Mouse (Mus musculus) midbrain, embryonic 16.5 days (tissue): Measurements from ENCODE around the gene Slc6a20a. TPM values are rescaled to one million over a fixed set of nuclear protein-coding genes. Genes with fewer than 3 reads are reported as not detected.
"Not testable (repeated sequence)": the region's sequence is repeated elsewhere in the genome, so short reads cannot be mapped to it uniquely, and the experiment has no call there.

Experiments
- ATAC-seq: fragments of 200-750 bp; cut with Nextera tagmentation; 2 replicates; pipeline ENCODE4 v1.8.0; 2017; ENCODE audit warnings: moderate TSS enrichment
- H3K27ac ChIP-seq: fragments of 300-500 bp; sonication (generic); 2 replicates; pipeline ENCODE4 v1.5.1; 2014; ENCODE audit warnings: mild to moderate bottlenecking, low read length, mixed read lengths
- H3K27me3 ChIP-seq: fragments of 300-500 bp; sonication (generic); 2 replicates; pipeline ENCODE4 v1.6.1; 2014; ENCODE audit warnings: low read depth, low read length, mixed read lengths; ENCODE audit not compliant: control insufficient read depth, insufficient read depth
- H3K36me3 ChIP-seq: fragments of 300-500 bp; sonication (generic); 2 replicates; pipeline ENCODE4 v1.6.1; 2014; ENCODE audit warnings: mild to moderate bottlenecking, low read length, moderate library complexity, mixed read lengths; ENCODE audit not compliant: control insufficient read depth, insufficient read depth
- H3K4me1 ChIP-seq: fragments of 300-500 bp; sonication (generic); 2 replicates; pipeline ENCODE4 v1.6.1; 2014; ENCODE audit warnings: mild to moderate bottlenecking, low read length, mixed read lengths; ENCODE audit not compliant: control insufficient read depth, insufficient read depth
- H3K4me2 ChIP-seq: fragments of 300-500 bp; sonication (generic); 2 replicates; pipeline ENCODE4 v1.6.1; 2014; ENCODE audit warnings: mild to moderate bottlenecking, low read length, mixed read lengths
- H3K4me3 ChIP-seq: fragments of 300-500 bp; sonication (generic); 2 replicates; pipeline ENCODE4 v1.5.1; 2014; ENCODE audit warnings: low read depth, mild to moderate bottlenecking, low read length, moderate library complexity, mixed read lengths
- H3K9ac ChIP-seq: fragments of 300-500 bp; sonication (generic); 2 replicates; pipeline ENCODE4 v1.6.1; 2014; ENCODE audit warnings: low read depth, low read length, mixed read lengths
- H3K9me3 ChIP-seq: fragments of 300-500 bp; sonication (generic); replicated peaks from 2 replicates; pipeline ENCODE4 v1.6.1; 2014; ENCODE audit warnings: mild to moderate bottlenecking, low read length, mixed read lengths; ENCODE audit not compliant: control insufficient read depth, poor library complexity, severe bottlenecking
- WGBS: fragments of 180-500 bp; shearing (Covaris S2); extraction: QIAGEN DNeasy Blood & Tissue Kit; methylation state at CpG from one replicate; pipeline ENCODE4 v1.1.7; 2014; 5-methylcytosine and 5-hydroxymethylcytosine counted together
- polyA plus RNA-seq: library from polyadenylated mRNA; unstranded; fragments of >200 nt; fragmentation: Nextera tagmentation; extraction: Ambion mirVana; gene quantifications from 2 replicates; pipeline ENCODE4 v1.2.1, GENCODE M21; 2015

The Slc6a20a gene
- polyA plus RNA-seq, 1 experiment from 2014 or later = 15.1 TPM

DNA sequence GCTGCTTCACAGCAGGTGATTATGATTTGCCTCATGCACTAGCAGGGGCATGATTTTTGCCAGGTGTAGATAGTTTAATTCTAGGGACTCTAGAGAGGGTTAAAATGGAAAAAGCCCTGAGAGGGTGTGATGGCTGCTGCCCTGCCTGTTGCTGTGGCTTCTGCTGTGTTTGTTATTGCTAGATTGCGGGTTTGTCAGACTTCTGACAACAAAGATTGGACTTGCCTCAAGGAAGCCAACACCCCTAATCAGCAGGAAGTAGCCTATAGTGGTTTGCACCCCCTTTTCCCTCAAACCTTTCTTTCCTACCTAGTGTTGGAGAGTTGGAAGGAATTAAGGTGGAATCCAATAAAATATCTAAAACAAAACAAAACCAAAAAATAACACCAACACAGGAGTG, 9.5 kb upstream of the Slc6a20a start:
- Histone ChIP-seq H3K9ac (no peak overlapping the region), H3K4me1 (no peaks in the 10 kb centered on the region), H3K4me3 (no peak overlapping the region), H3K9me3 (no peaks in the 10 kb centered on the region), H3K4me2 (no peak overlapping the region), H3K27ac (no peak overlapping the region), H3K36me3 (no peaks in the 10 kb centered on the region), H3K27me3 (no peaks in the 10 kb centered on the region)
- 68% methylated on average over 1 of the region's 1 CpGs for WGBS
- no peak for ATAC-seq

DNA sequence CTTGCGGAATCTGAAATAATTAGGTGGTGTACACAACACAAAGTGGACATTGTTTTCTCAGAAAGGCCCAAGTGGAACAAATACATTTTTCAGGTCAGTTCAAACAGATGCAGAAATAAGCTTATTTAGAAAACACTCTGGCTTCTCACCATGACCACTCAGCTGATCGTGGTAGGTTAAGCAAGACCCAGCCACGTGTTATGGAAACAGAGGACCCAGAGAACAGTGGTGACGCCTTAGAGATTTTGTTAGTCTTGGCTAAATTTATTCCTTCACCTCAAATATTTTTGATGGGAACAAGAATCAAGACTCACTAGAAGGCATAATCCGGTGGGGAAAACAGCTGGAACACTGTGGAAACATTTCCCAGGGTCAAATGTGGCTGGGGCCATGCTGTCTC, 7.5 kb upstream of the Slc6a20a start:
- Histone ChIP-seq H3K27me3 (0 out of 2 replicates have a peak, but pooled peaks cover 2% of the 10 kb centered on the region), H3K9ac (no peak overlapping the region), H3K4me1 (no peaks in the 10 kb centered on the region), H3K4me3 (no peak overlapping the region), H3K4me2 (no peak overlapping the region), H3K36me3 (no peaks in the 10 kb centered on the region), H3K9me3 (no peaks in the 10 kb centered on the region), H3K27ac (no peak overlapping the region)
- ATAC-seq = no peak
- 55% methylated on average over 5 of the region's 5 CpGs for WGBS

DNA sequence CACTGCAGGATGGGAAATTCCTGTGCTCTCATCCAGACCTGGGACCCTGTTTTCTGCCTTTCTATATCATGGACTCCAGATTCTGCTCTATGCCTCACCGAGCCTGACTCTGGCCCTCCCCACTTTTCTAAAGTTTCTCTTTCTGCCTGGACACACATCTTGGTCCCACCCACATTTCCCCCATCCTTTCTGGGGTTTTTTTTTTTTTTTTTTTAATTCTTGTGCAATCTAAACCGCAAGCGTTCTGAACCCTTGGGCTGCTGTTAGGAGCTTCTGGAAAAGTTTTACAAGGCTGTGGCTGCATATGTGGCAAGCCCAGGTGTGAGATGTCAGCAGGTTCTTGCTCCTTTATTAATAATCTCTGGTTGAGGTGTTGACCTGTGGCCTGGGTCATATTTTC, 5.0 kb upstream of the Slc6a20a start:
- 53% methylated on average over 3 of the region's 3 CpGs for WGBS
- H3K27ac ChIP-seq = no peak overlapping the region
- H3K4me3 ChIP-seq = no peak overlapping the region
- H3K4me2 ChIP-seq = no peak overlapping the region
- H3K9me3 ChIP-seq = no peaks in the 10 kb centered on the region
- no peak for ATAC-seq
- H3K36me3 ChIP-seq = no peaks in the 10 kb centered on the region
- peaks cover 15% of the 10 kb centered on the region for H3K27me3 ChIP-seq
- no peaks in the 10 kb centered on the region for H3K4me1 ChIP-seq
- H3K9ac ChIP-seq = no peak overlapping the region

DNA sequence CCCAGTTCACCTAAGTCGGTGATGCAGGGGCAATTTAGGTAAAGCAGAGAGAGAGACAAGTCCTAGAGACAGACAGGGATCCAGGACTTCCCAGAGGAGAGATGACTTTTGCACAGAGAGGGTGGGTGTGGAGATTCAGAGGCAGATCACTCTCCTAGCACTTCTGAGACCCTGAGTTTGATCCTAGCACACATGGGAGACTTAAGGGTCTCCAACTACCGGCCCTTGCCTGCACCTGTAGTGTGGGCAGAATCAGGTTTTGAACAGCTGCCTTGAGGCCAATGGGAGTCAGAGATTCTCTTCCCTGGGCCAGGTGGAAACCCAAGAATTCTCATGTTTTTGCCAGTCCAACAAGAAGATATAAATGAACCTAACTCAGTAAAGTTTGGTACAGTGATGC, 513 bp upstream of the Slc6a20a start:
- no peaks in the 10 kb centered on the region for H3K9me3 ChIP-seq
- no peak overlapping the region for H3K27ac ChIP-seq
- peak overlapping the region; percentile 46 for H3K4me3 ChIP-seq
- peaks cover 32% of the 10 kb centered on the region for H3K27me3 ChIP-seq
- WGBS = 27% methylated on average over 2 of the region's 2 CpGs
- H3K4me2 ChIP-seq = peak overlapping the region; percentile 85
- no peak for ATAC-seq
- H3K36me3 ChIP-seq = no peaks in the 10 kb centered on the region
- no peak overlapping the region for H3K9ac ChIP-seq
- H3K4me1 ChIP-seq = peaks cover 5% of the 10 kb centered on the region; the same call in 1 of the 2 replicates

DNA sequence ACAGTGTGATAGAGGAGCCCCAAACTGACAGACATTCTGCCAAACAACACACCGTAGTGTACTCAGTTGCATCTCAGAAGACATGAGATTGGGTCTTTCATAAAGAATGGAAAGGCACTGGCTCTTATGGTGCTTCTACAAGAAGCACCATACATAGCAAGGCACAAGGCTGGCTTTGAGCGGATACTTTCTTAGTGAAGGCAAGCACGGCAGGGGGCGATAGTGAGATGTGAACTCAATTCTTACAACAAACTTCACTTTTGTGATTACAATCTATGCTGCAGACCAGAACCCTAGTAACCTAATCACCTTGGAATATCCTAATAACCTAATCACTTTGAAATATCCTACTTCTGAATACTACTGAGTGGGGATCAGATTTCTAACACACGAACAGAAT, 13.0 kb downstream of the Slc6a20a start:
- Histone ChIP-seq H3K9ac (no peak overlapping the region), H3K36me3 (no peaks in the 10 kb centered on the region), H3K4me3 (no peak overlapping the region), H3K4me1 (no peaks in the 10 kb centered on the region), H3K27me3 (no peaks in the 10 kb centered on the region), H3K9me3 (no peaks in the 10 kb centered on the region), H3K27ac (no peak overlapping the region), H3K4me2 (no peak overlapping the region)
- 62% methylated on average over 5 of the region's 5 CpGs for WGBS
- ATAC-seq = no peak

DNA sequence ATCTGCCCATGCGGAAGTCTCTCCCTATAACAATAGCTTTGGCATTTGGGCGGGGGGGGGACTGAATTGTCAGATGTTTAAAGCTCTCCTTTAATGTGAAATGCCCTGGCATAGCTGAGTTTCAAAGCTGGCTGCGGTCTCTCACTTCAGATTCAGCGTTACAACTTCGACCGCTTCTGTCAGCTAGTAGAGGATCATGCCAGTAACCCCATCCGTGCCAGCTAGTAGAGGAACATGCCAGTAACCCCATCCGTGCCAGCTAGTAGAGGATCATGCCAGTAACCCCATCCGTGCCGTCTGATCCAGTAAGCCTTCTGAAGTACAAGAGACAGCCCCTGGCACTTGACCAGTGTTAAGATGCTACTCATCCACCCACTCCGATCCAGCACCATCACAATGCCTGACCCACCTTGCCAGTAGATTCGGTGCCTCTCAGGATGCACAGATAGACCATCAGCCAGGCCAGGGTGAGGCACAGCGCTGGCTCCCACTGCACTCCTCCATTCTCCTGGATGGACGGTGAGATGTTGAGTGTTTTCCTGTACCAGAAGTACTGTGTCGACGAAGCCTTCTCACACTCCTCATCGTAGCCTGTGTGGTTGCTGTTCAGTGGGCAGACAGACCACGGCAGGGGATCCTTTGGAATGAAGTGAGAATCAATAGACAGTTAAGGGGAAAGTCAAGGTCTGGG, 18.6 kb downstream of the Slc6a20a start:
- not testable (repeated sequence) for H3K4me3 ChIP-seq, H3K36me3 ChIP-seq, H3K27ac ChIP-seq, H3K27me3 ChIP-seq, H3K9me3 ChIP-seq, H3K4me1 ChIP-seq, H3K4me2 ChIP-seq, ATAC-seq, H3K9ac ChIP-seq
- 81% methylated on average over 17 of the region's 18 CpGs for WGBS

DNA sequence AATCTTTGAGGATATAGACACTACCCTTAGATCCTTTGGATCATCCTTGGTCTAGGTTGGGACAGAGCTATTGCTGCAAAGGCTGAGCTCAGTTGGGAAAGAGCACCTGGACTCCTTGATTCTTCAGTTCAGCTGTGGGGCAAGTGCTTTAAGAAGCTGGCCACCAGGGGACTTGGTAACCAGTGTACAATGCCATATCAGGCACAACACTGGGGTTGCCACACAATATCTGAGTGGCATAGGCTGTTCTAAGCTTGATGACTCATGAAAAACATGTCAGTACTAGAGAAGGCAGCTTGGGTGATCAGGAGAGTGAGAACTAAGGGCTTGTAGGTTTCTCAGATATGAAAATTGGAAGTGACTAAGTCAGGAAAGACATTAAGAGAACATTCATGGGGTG, 19.7 kb downstream of the Slc6a20a start:
- no peak overlapping the region for H3K27ac ChIP-seq
- no peak overlapping the region for H3K4me2 ChIP-seq
- H3K36me3 ChIP-seq = no peaks in the 10 kb centered on the region
- no peak for ATAC-seq
- no peaks in the 10 kb centered on the region for H3K4me1 ChIP-seq
- H3K4me3 ChIP-seq = no peak overlapping the region
- H3K27me3 ChIP-seq = no peaks in the 10 kb centered on the region
- no peaks in the 10 kb centered on the region for H3K9me3 ChIP-seq
- H3K9ac ChIP-seq = no peak overlapping the region

DNA sequence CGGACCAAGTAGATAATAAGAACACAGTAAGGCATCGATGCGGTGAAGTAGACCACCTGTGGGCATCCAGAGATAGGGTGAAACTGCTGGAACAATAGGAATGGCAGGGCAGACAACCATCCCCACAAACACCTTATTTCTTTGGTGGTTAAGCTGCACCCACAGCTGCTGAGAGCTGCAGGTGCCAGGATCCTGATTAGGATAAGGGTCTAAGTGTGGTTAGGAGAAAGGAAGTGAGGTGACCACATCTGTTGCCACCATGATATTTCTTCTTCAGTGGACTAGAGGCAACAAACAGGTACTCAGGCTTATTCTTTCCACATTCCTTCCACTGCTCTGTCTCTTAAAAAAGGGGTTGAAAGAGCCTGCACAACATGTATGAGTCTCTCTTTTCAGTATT, 21.2 kb downstream of the Slc6a20a start:
- no peaks in the 10 kb centered on the region for H3K36me3 ChIP-seq

DNA sequence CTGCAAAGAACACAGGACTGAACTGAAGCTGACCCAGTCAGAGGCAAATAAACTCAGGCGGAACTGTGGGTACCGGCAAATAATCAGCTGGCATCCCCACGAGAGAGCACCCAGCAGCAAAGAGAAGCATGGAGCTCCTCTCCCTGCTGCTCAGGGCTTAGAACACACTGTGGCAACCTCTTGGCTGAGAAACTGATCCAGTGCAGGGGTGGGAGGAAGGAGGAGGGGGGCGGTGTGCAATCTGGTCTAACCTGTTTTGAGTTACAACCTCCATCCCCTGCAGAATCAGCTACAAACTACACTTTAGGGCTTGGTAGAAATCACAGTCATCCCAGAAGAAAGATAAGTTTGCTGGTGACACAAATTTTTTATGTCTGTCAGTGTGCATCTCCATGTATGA, 27.3 kb downstream of the Slc6a20a start:
- H3K9me3 ChIP-seq = no peaks in the 10 kb centered on the region
- no peak overlapping the region for H3K27ac ChIP-seq
- no peak overlapping the region for H3K9ac ChIP-seq
- H3K4me2 ChIP-seq = no peak overlapping the region
- no peaks in the 10 kb centered on the region for H3K4me1 ChIP-seq
- no peak overlapping the region for H3K4me3 ChIP-seq
- H3K36me3 ChIP-seq = no peaks in the 10 kb centered on the region
- H3K27me3 ChIP-seq = no peaks in the 10 kb centered on the region
- no peak for ATAC-seq
- WGBS = 45% methylated on average over 4 of the region's 4 CpGs

More for the DNA sequence above, 21.2 kb downstream of the Slc6a20a start:
- Histone ChIP-seq H3K4me1 (no peaks in the 10 kb centered on the region), H3K9ac (no peak overlapping the region), H3K27me3 (no peaks in the 10 kb centered on the region), H3K4me2 (no peak overlapping the region), H3K9me3 (no peaks in the 10 kb centered on the region), H3K4me3 (no peak overlapping the region), H3K27ac (no peak overlapping the region)
- ATAC-seq = no peak
- 80% methylated on average over 3 of the region's 3 CpGs for WGBS
